Comparison of ENCODE assay signal across 7 mouse cellular contexts in genomic region chr17:6316379-6317126, GRCm38 (mm10). TPM values are rescaled to one million over a fixed set of nuclear protein-coding genes. Genes with fewer than 3 reads are reported as not detected.
DNase-seq lines count a peak whose midpoint lies in the region; ATAC-seq lines count a peak whose summit lies in the region.
"Not testable (repeated sequence)": the region's sequence is repeated elsewhere in the genome, so short reads cannot be mapped to it uniquely, and the experiment has no call there.

No protein-coding gene starts in this region.

- DNase-seq in adrenal gland, adult 18-20 months (ENCODE audit: low spot score in 2 of 2), result peak; percentile 59 to 60
- DNase-seq in embryo, embryonic 11.5 days (ENCODE audit: low read depth, low spot score), result peak; percentile 9
- DNase-seq in limb, embryonic 10.5 days (ENCODE audit: low spot score), result peak; percentile 31
- DNase-seq in right cerebral cortex, postnatal 25 days, result peak; percentile 64

- peak; percentile 71 for ATAC-seq in granulocyte monocyte progenitor cell, adult 5-6 weeks (replicated peaks; ENCODE audit: poor library complexity, severe bottlenecking)
- peak; percentile 66 for ATAC-seq in intestine, embryonic 15.5 days
- peak; percentile 57 for ATAC-seq in megakaryocyte-erythroid progenitor cell, adult 5-6 weeks (replicated peaks; ENCODE audit: low FRiP score, low TSS enrichment, poor library complexity, severe bottlenecking)

- not testable (repeated sequence) for H3K36me3 ChIP-seq in intestine, embryonic 15.5 days; limb, embryonic 10.5 days

- not testable (repeated sequence) for H3K27ac ChIP-seq in intestine, embryonic 15.5 days; limb, embryonic 10.5 days

- 4% methylated on average over 38 of the region's 38 CpGs for WGBS in intestine, embryonic 15.5 days
- 7% methylated on average over 38 of the region's 38 CpGs for WGBS in limb, embryonic 10.5 days

- not testable (repeated sequence) for H3K27me3 ChIP-seq in intestine, embryonic 15.5 days (replicated peaks); limb, embryonic 10.5 days (ENCODE audit: low read depth, poor library complexity, severe bottlenecking)

- H3K9ac ChIP-seq in intestine, embryonic 15.5 days, result peak overlapping the region; percentile 28

- peak overlapping the region; percentile 41 for H3K4me3 ChIP-seq in intestine, embryonic 15.5 days (replicated peaks)
- peak overlapping the region; percentile 50 for H3K4me3 ChIP-seq in limb, embryonic 10.5 days

- H3K9me3 ChIP-seq in intestine, embryonic 15.5 days; limb, embryonic 10.5 days (replicated peaks): not testable (repeated sequence)

- H3K4me1 ChIP-seq in intestine, embryonic 15.5 days (replicated peaks); limb, embryonic 10.5 days: not testable (repeated sequence)

- H3K4me2 ChIP-seq in intestine, embryonic 15.5 days (replicated peaks), result peak overlapping the region; percentile 66

RNA-seq across cellular contexts. Expression of gene Dynlt1a, which starts 0.7 kb away (rescaled TPM):
- total RNA-seq in adrenal gland, adult 18-20 months (2021), result 1 to 10 TPM; 2.8 to 3.2 TPM
- 6.5 and 7.7 TPM in 2 replicates for total RNA-seq in granulocyte monocyte progenitor cell, adult 5-6 weeks (2014; fragmentation: Nextera tagmentation)
- total RNA-seq in granulocyte monocyte progenitor cell, adult 5-6 weeks (2017), result 6.9 and 7.0 TPM in 2 replicates
- 15.6 and 16.5 TPM in 2 replicates for polyA plus RNA-seq in intestine, embryonic 15.5 days (2015; fragmentation: Nextera tagmentation; extraction: Ambion mirVana)
- 18.1 and 18.8 TPM in 2 replicates for polyA plus RNA-seq in limb, embryonic 10.5 days (2016; fragmentation: Nextera tagmentation; extraction: Ambion mirVana)
- total RNA-seq in megakaryocyte-erythroid progenitor cell, adult 5-6 weeks (2014; fragmentation: Nextera tagmentation), result 9.8 and 10.0 TPM in 2 replicates
- total RNA-seq in megakaryocyte-erythroid progenitor cell, adult 5-6 weeks (2017), result 8.9 and 17.5 TPM in 2 replicates

RNA-seq across cellular contexts. Expression of gene Tmem181a, which starts 59.9 kb away (rescaled TPM):
- 10 to 100 TPM in 1 of 2 experiments, 1 to 10 TPM in 1; 7.8 to 13.0 TPM for total RNA-seq in adrenal gland, adult 18-20 months (2021)
- total RNA-seq in granulocyte monocyte progenitor cell, adult 5-6 weeks (2014; fragmentation: Nextera tagmentation), result 9.7 and 13.0 TPM in 2 replicates
- 7.4 and 8.2 TPM in 2 replicates for total RNA-seq in granulocyte monocyte progenitor cell, adult 5-6 weeks (2017)
- 19.5 and 19.7 TPM in 2 replicates for polyA plus RNA-seq in intestine, embryonic 15.5 days (2015; fragmentation: Nextera tagmentation; extraction: Ambion mirVana)
- 19.8 and 23.7 TPM in 2 replicates for polyA plus RNA-seq in limb, embryonic 10.5 days (2016; fragmentation: Nextera tagmentation; extraction: Ambion mirVana)
- total RNA-seq in megakaryocyte-erythroid progenitor cell, adult 5-6 weeks (2014; fragmentation: Nextera tagmentation), result 9.6 and 11.3 TPM in 2 replicates
- total RNA-seq in megakaryocyte-erythroid progenitor cell, adult 5-6 weeks (2017), result 4.5 and 5.8 TPM in 2 replicates

Comparison
In these comparisons a context has a peak if more than half of its experiments do, and no peak if none do; other contexts are left out.
1. DNase-seq: peak in every context shown above with its lines; median percentile 64 in right cerebral cortex, postnatal 25 days; 60 in adrenal gland, adult 18-20 months; 31 in limb, embryonic 10.5 days; 9 in embryo, embryonic 11.5 days.